Mouse (Mus musculus) MEL (cell line): ENCODE data around the gene Hc. TPM values are rescaled to one million over a fixed set of nuclear protein-coding genes. Genes with fewer than 3 reads are reported as not detected.

Experiments used
- DNase-seq: peaks from one replicate; pipeline ENCODE4 v3.0.0; 2011; ENCODE audit warnings: low read depth, low spot score
- H3K27ac ChIP-seq: 2 replicates; pipeline ENCODE4 v1.5.1; 2012; ENCODE audit warnings: low read depth, mild to moderate bottlenecking, control low read depth, low read length, moderate library complexity; ENCODE audit not compliant: control insufficient read depth
- H3K27me3 ChIP-seq, 2 experiments: fragments of 150-350 bp in 1 of 2; sonication (generic) in 1 of 2; 2 replicates each; pipeline ENCODE4 v1.6.1; 2012; ENCODE audit warnings: low read length in 2 of 2, mild to moderate bottlenecking in 2 of 2, improper control_type of control experiment in 1 of 2, moderate library complexity in 1 of 2; ENCODE audit not compliant: insufficient read depth in 2 of 2, control insufficient read depth in 1 of 2
- H3K36me3 ChIP-seq, 2 experiments: 2 replicates each; pipeline ENCODE4 v1.6.1; 2012 to 2014; ENCODE audit warnings: low read length in 2 of 2, improper control_type of control experiment in 1 of 2, inconsistent platforms in 1 of 2, mild to moderate bottlenecking in 1 of 2; ENCODE audit not compliant: insufficient read depth in 2 of 2, control insufficient read depth in 1 of 2
- H3K4me1 ChIP-seq, 2 experiments: fragments of 150-350 bp in 1 of 2; sonication (generic) in 1 of 2; 2 replicates each; pipeline ENCODE4 v1.6.1; 2012; ENCODE audit warnings: low read length in 2 of 2, improper control_type of control experiment in 1 of 2, mild to moderate bottlenecking in 1 of 2; ENCODE audit not compliant: insufficient read depth in 2 of 2, control insufficient read depth in 1 of 2
- H3K4me3 ChIP-seq, 2 experiments: fragments of 150-350 bp in 1 of 2; sonication (generic) in 1 of 2; 2 replicates each; pipeline ENCODE4 v1.5.1; 2012; ENCODE audit warnings: low read depth in 2 of 2, low read length in 2 of 2, mild to moderate bottlenecking in 2 of 2, moderate library complexity in 2 of 2, control low read depth in 1 of 2, improper control_type of control experiment in 1 of 2; ENCODE audit not compliant: control insufficient read depth in 1 of 2, insufficient read depth in 1 of 2
- H3K79me2 ChIP-seq: 2 replicates; pipeline ENCODE4 v1.6.1; 2012; ENCODE audit warnings: mild to moderate bottlenecking, low read length, moderate library complexity; ENCODE audit not compliant: control insufficient read depth, poor library complexity, insufficient read depth
- H3K9ac ChIP-seq: 2 replicates; pipeline ENCODE4 v1.6.1; 2012; ENCODE audit warnings: low read depth, mild to moderate bottlenecking, control low read depth, low read length, moderate library complexity; ENCODE audit not compliant: control insufficient read depth, poor library complexity, severe bottlenecking
- H3K9me3 ChIP-seq: fragments of 150-350 bp; sonication (generic); replicated peaks from 2 replicates; pipeline ENCODE4 v1.6.1; 2012; ENCODE audit warnings: mild to moderate bottlenecking, low read length, improper control_type of control experiment, moderate library complexity; ENCODE audit not compliant: insufficient read depth
- ELF1 ChIP-seq: IDR thresholded peaks from 2 replicates; pipeline ENCODE4 v1.6.1; 2014; ENCODE audit warnings: low read depth, mild to moderate bottlenecking, inconsistent platforms, low read length, improper control_type of control experiment, moderate library complexity
- HCFC1 ChIP-seq: IDR thresholded peaks from 2 replicates; pipeline ENCODE4 v1.6.1; 2012; ENCODE audit warnings: low read depth, mild to moderate bottlenecking, inconsistent platforms, low read length, improper control_type of control experiment, moderate library complexity
- JUND ChIP-seq: IDR thresholded peaks from 2 replicates; pipeline ENCODE4 v1.6.1; 2011; ENCODE audit warnings: low read depth, mild to moderate bottlenecking, improper control_type of control experiment, low read length
- KAT2A ChIP-seq: conservative IDR thresholded peaks from 2 replicates; pipeline ENCODE4 v1.6.1; 2012; ENCODE audit warnings: low read depth, low read length, improper control_type of control experiment, inconsistent platforms
- MAX ChIP-seq: IDR thresholded peaks from 2 replicates; pipeline ENCODE4 v1.6.1; 2011; ENCODE audit warnings: low read length, improper control_type of control experiment
- MYC ChIP-seq: IDR thresholded peaks from 2 replicates; pipeline ENCODE4 v1.6.1; 2011; ENCODE audit warnings: low read depth, mild to moderate bottlenecking, low read length, improper control_type of control experiment, moderate library complexity
- RAD21 ChIP-seq: IDR thresholded peaks from 2 replicates; pipeline ENCODE4 v1.6.1; 2011; ENCODE audit warnings: mild to moderate bottlenecking, low read depth, low read length, improper control_type of control experiment
- SMC3 ChIP-seq: IDR thresholded peaks from 2 replicates; pipeline ENCODE4 v1.6.1; 2011; ENCODE audit warnings: low read depth, low read length, improper control_type of control experiment
- TCF12 ChIP-seq: IDR thresholded peaks from 2 replicates; pipeline ENCODE4 v1.6.1; 2014; ENCODE audit warnings: low read depth, mild to moderate bottlenecking, inconsistent platforms, low read length, improper control_type of control experiment, moderate library complexity
- USF2 ChIP-seq, 2 experiments: IDR thresholded peaks; 2 replicates each; pipeline ENCODE4 v1.6.1; 2011 to 2012; ENCODE audit warnings: improper control_type of control experiment in 2 of 2, low read length in 2 of 2, borderline replicate concordance in 1 of 2, inconsistent platforms in 1 of 2, low read depth in 1 of 2, mild to moderate bottlenecking in 1 of 2; ENCODE audit not compliant: insufficient read depth in 1 of 2
- ZKSCAN1 ChIP-seq: IDR thresholded peaks from 2 replicates; pipeline ENCODE4 v1.6.1; 2012; ENCODE audit warnings: low read depth, mild to moderate bottlenecking, inconsistent platforms, low read length, improper control_type of control experiment, moderate library complexity
- polyA plus RNA-seq, 2 experiments: library from polyadenylated mRNA; stranded (reverse) in 1 of 2; unstranded in 1 of 2; fragments of >175 nt in 1 of 2; fragments of >200 nt in 1 of 2; gene quantifications; 2 replicates each; pipeline versions ENCODE4 v1.2.1 to v1.2.4; 2012; ENCODE audit warnings: low replicate concordance in 2 of 2, low read depth in 1 of 2; ENCODE audit not compliant: insufficient read length in 2 of 2, insufficient read depth in 1 of 2, missing spikeins in 1 of 2
- total RNA-seq: library from RNA; depleted of rRNA; stranded (reverse); fragments of 300-350 nt; gene quantifications from 2 replicates; pipeline ENCODE4 v1.2.3, GENCODE M21; 2012

Hc gene
- total and polyA plus RNA-seq, 3 experiments, result not detected

DNA sequence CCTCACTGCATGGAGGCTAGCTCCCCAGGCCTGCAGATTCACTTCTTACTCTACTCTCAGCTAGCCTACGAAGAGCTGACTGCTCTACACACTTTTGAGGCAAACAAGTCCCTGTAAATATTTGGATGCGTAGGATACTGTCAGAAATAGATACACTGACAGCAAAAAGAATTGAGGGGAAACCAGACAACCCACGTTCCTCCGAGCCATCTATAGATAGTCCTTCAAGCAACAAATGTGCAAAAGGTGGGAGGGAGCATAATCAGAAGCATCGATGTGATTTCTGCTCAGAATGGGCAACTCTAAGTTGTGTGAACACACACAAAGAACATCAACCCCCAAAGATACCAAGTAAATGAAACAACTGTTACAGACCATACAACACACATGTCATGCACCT lies 64.7 kb downstream of the Hc start:
- Histone ChIP-seq H3K4me3 (no peak overlapping the region), H3K9me3 (no peaks in the 10 kb centered on the region), H3K36me3 (no peaks in the 10 kb centered on the region), H3K79me2 (no peaks in the 10 kb centered on the region), H3K9ac (no peak overlapping the region), H3K27ac (no peak overlapping the region), H3K4me1 (no peaks in the 10 kb centered on the region), H3K27me3 (peaks cover 19 to 22% of the 10 kb centered on the region in 2 experiments)
- no peak for DNase-seq
- TF ChIP-seq HCFC1 (no peak), USF2 (IDR thresholded peaks at IDR 0.05; ENCODE audit: borderline replicate concordance in 1 of 2, insufficient read depth in 1 of 2, low read depth in 1 of 2, low read length in 2 of 2) (no peak)

DNA sequence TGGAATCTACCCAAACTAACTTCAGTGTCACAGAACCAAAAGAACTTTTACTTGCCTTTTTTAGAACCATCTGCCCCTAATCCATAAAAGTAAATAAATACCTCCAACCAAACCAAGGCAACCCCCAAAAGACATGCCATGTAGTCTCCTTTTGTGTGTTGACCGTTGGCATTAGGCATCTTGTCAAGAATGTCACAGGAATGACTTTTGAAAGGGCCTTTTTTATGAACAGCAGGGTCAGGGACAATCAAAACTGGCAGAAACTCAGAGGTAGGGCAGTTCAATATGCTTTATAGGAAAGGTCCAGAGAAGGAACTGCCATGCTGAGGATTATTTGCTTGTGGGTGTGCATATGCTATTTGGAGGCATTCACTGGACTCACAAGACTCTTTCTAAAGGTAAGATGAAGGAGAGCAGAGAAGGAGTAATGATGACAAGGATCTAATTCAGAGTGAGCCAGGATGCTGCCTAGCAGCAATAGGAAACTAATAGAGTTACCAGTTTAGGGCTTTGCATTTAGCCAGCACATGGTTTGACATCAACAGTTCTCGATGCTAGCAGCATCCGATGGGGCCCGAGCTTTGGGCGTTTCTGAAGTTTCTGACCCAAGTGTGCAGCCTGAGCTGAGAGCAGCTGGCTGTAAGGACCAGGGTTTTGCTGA lies 67.4 kb downstream of the Hc start:
- Histone ChIP-seq H3K27me3 (peaks cover 17% of the 10 kb centered on the region in 2 experiments), H3K9me3 (no peaks in the 10 kb centered on the region), H3K79me2 (no peaks in the 10 kb centered on the region)
- TF ChIP-seq JUND, result no peak
- no peak for TF ChIP-seq TCF12
- TF ChIP-seq, all 39 proteins: peak for 0
- no peak overlapping the region for H3K4me3 ChIP-seq
- no peaks in the 10 kb centered on the region for H3K4me1 ChIP-seq
- H3K9ac ChIP-seq, result no peak overlapping the region
- H3K36me3 ChIP-seq, result no peaks in the 10 kb centered on the region
- DNase-seq, result no peak
- H3K27ac ChIP-seq, result no peak overlapping the region

DNA sequence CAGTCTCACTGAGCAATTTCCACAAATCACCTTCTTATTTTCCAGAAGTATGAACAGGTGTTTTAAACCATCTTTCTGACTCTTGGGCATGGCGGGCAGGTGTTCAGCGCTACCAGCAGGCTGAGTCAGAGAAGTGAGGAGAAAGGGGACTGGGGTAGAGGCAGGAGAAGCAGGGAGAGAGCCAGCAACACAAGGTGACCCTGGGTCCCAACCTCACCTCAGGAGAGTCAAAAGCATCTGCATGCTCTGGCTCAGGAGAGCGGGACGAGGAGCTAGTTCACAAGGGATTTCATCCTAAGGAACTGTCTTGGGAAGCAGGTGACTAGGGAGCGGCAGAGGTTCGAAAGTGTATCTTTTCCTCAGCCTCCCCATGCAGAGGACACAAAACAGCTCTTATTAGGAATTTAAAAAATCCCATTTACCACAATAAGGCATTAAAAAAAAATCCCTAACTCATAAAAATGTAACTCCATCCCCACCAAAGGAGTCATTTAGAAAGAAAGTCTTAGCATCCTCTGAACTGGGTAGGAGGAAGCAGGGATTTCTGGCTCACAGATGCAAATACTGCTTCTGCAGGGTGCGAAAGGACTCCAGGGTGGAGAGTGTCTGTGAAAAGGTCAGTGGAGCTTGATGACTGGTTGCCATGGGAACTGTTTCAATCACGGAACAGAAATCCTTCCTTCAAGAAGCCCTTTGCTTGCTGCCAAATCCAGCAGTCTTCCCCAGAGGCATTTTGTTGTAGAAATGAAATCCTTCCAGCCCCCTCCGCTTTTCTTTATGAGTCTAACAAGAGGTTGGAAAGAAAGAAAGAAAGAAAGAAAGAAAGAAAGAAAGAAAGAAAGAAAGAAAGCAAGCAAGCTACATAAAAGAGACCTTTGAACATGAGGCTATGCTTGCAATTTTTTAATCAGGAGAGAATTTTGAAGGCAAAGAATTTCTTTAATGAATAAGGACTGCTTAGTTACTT lies 68.2 kb downstream of the Hc start:
- Histone ChIP-seq H3K4me3 (no peak overlapping the region), H3K36me3 (no peaks in the 10 kb centered on the region)

More for the DNA sequence above, 68.2 kb downstream of the Hc start:
- TF ChIP-seq ZKSCAN1 (no peak), KAT2A (no peak), RAD21 (no peak), SMC3 (no peak), MYC (no peak), MAX (no peak), ELF1 (no peak), USF2 (IDR thresholded peaks at IDR 0.05; ENCODE audit: borderline replicate concordance in 1 of 2, insufficient read depth in 1 of 2, low read depth in 1 of 2, low read length in 2 of 2) (no peak)
- Histone ChIP-seq H3K9ac (no peak overlapping the region), H3K79me2 (no peaks in the 10 kb centered on the region), H3K4me1 (no peaks in the 10 kb centered on the region), H3K27me3 (peaks cover 14 to 15% of the 10 kb centered on the region in 2 experiments), H3K9me3 (no peaks in the 10 kb centered on the region), H3K27ac (no peak overlapping the region)
- DNase-seq, result no peak
